In the genomic region with DNA sequence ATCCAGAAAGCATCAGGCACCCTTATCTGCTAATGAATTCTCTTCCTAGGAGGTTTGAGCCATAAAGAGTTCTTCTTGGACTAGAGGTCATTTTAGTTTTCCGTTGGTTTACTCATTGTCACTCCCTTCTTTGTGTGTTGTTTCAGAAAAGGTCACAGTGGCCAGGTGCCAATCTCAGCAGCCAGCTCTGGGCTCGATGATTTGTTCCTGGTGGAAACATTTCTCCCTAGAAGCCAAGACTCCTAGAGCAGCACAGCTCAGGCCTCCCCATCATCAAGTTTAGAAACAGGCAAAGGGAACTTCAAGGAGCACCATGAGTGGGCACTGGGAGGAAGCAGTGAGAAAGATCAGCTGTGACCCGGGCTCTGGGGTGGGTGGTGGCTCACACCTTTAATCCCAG, we compare ENCODE assay signal across 24 mouse cellular contexts.
DNase-seq lines count a peak whose midpoint lies in the region; ATAC-seq and TF ChIP-seq lines count a peak whose summit lies in the region.
"Had no signal": no experiment of that assay in that cellular context is flagged by ENCODE, and none has a peak within 500 bp of the region (broad histone marks: within the 10 kb centered on the region; RNA-seq: fewer than 3 reads in every experiment).

No protein-coding gene starts in this region.

- intact Hi-C loops in gastrocnemius, adult 2 months (cut with DNase I): no loop called here

- no peak overlapping the region for H3K4me2 ChIP-seq in heart, embryonic 11.5 days
- no peak overlapping the region for H3K4me2 ChIP-seq in hindbrain, embryonic 12.5 days (replicated peaks)
- H3K4me2 ChIP-seq: embryonic facial prominence, embryonic 12.5 days; forebrain, embryonic 13.5 days; kidney, embryonic 15.5 days; limb, embryonic 12.5 days; liver, embryonic 12.5 days; lung, embryonic 15.5 days; neural tube, embryonic 15.5 days; stomach, embryonic 15.5 days had no signal

- no peak for TF ChIP-seq POLR2A in thymus, adult 2 months (IDR thresholded peaks at IDR 0.05; ENCODE audit: control insufficient read depth, extremely low read depth, insufficient read depth, low read length, poor library complexity)

- no peak overlapping the region for H3K4me3 ChIP-seq in heart, embryonic 11.5 days (ENCODE audit: low read depth, low read length)
- no peak overlapping the region for H3K4me3 ChIP-seq in gastrocnemius, adult 2 months
- no peak overlapping the region for H3K4me3 ChIP-seq in thymus, adult 2 months (ENCODE audit: control insufficient read depth, insufficient read depth, low read length)
- no peak overlapping the region for H3K4me3 ChIP-seq in hindbrain, embryonic 12.5 days
- H3K4me3 ChIP-seq: embryonic facial prominence, embryonic 12.5 days; erythroblast, embryonic 14.5 days; forebrain, embryonic 13.5 days; kidney, embryonic 15.5 days; limb, embryonic 12.5 days; liver, embryonic 12.5 days; lung, embryonic 15.5 days; neural tube, embryonic 15.5 days; stomach, embryonic 15.5 days had no signal

- H3K9me3 ChIP-seq in heart, embryonic 11.5 days (replicated peaks; ENCODE audit: control insufficient read depth, low read length): no peaks in the 10 kb centered on the region
- H3K9me3 ChIP-seq in hindbrain, embryonic 12.5 days (replicated peaks): no peaks in the 10 kb centered on the region
- H3K9me3 ChIP-seq: embryonic facial prominence, embryonic 12.5 days; forebrain, embryonic 13.5 days; kidney, embryonic 15.5 days; limb, embryonic 12.5 days; liver, embryonic 12.5 days; lung, embryonic 15.5 days; neural tube, embryonic 15.5 days; stomach, embryonic 15.5 days had no signal

- no peak for ATAC-seq in heart, embryonic 11.5 days (replicated peaks; ENCODE audit: insufficient number of reproducible peaks, low FRiP score, low TSS enrichment)
- ATAC-seq in hindbrain, embryonic 12.5 days (ENCODE audit: low FRiP score): no peak
- ATAC-seq: forebrain, embryonic 13.5 days; hindbrain, embryonic 16.5 days; intestine, postnatal 0 days; liver, embryonic 12.5 days; midbrain, embryonic 16.5 days had no signal

- H3K27me3 ChIP-seq in heart, embryonic 11.5 days (ENCODE audit: control insufficient read depth, insufficient read depth, low read length): no peaks in the 10 kb centered on the region
- H3K27me3 ChIP-seq in thymus, adult 2 months (ENCODE audit: control insufficient read depth, insufficient read depth, low read length): no peaks in the 10 kb centered on the region
- H3K27me3 ChIP-seq in hindbrain, embryonic 12.5 days: no peaks in the 10 kb centered on the region
- H3K27me3 ChIP-seq: embryonic facial prominence, embryonic 12.5 days; forebrain, embryonic 13.5 days; kidney, embryonic 15.5 days; limb, embryonic 12.5 days; liver, embryonic 12.5 days; lung, embryonic 15.5 days; neural tube, embryonic 15.5 days; stomach, embryonic 15.5 days had no signal

- H3K27ac ChIP-seq in heart, embryonic 11.5 days (ENCODE audit: low read depth, low read length): no peak overlapping the region
- no peak overlapping the region for H3K27ac ChIP-seq in gastrocnemius, adult 2 months
- no peak overlapping the region for H3K27ac ChIP-seq in thymus, adult 2 months (ENCODE audit: control insufficient read depth, insufficient read depth, low read length)
- no peak overlapping the region for H3K27ac ChIP-seq in hindbrain, embryonic 12.5 days
- H3K27ac ChIP-seq: embryonic facial prominence, embryonic 12.5 days; forebrain, embryonic 13.5 days; kidney, embryonic 15.5 days; limb, embryonic 12.5 days; liver, embryonic 12.5 days; lung, embryonic 15.5 days; neural tube, embryonic 15.5 days; stomach, embryonic 15.5 days had no signal

- no peaks in the 10 kb centered on the region for H3K36me3 ChIP-seq in heart, embryonic 11.5 days (ENCODE audit: control insufficient read depth, insufficient read depth, low read length)
- no peaks in the 10 kb centered on the region for H3K36me3 ChIP-seq in thymus, adult 2 months (ENCODE audit: control insufficient read depth, insufficient read depth, low read length)
- no peaks in the 10 kb centered on the region for H3K36me3 ChIP-seq in hindbrain, embryonic 12.5 days
- H3K36me3 ChIP-seq: embryonic facial prominence, embryonic 12.5 days; kidney, embryonic 15.5 days; limb, embryonic 12.5 days; liver, embryonic 12.5 days; lung, embryonic 15.5 days; neural tube, embryonic 15.5 days; stomach, embryonic 15.5 days had no signal

- H3K4me1 ChIP-seq in heart, embryonic 11.5 days (ENCODE audit: control insufficient read depth, insufficient read depth, low read length): no peaks in the 10 kb centered on the region
- H3K4me1 ChIP-seq in thymus, adult 2 months (replicated peaks; ENCODE audit: control insufficient read depth, insufficient read depth, low read length): no peaks in the 10 kb centered on the region
- H3K4me1 ChIP-seq in hindbrain, embryonic 12.5 days: no peaks in the 10 kb centered on the region
- H3K4me1 ChIP-seq: embryonic facial prominence, embryonic 12.5 days; forebrain, embryonic 13.5 days; kidney, embryonic 15.5 days; limb, embryonic 12.5 days; liver, embryonic 12.5 days; lung, embryonic 15.5 days; stomach, embryonic 15.5 days had no signal

- H3K9ac ChIP-seq in heart, embryonic 11.5 days (ENCODE audit: low read depth, low read length): no peak overlapping the region
- no peak overlapping the region for H3K9ac ChIP-seq in hindbrain, embryonic 12.5 days
- H3K9ac ChIP-seq: embryonic facial prominence, embryonic 12.5 days; forebrain, embryonic 13.5 days; kidney, embryonic 15.5 days; limb, embryonic 12.5 days; liver, embryonic 12.5 days; lung, embryonic 15.5 days; neural tube, embryonic 15.5 days; stomach, embryonic 15.5 days had no signal

- WGBS in heart, embryonic 11.5 days (ENCODE audit: insufficient replicate concordance): 50% methylated on average over 3 of the region's 3 CpGs
- 82% methylated on average over 3 of the region's 3 CpGs for WGBS in thymus, adult 2 months
- 66% methylated on average over 3 of the region's 3 CpGs for WGBS in hindbrain, embryonic 12.5 days

- DNase-seq in adrenal gland, postnatal 36 days: peak; percentile 17 to 45
- no peak for DNase-seq in adrenal gland, adult 8-10 months
- peak; percentile 38 for DNase-seq in heart, postnatal 4 days
- DNase-seq in 3T3-L1 (ENCODE audit: low read depth, low spot score): peak; percentile 26
- DNase-seq in gastrocnemius, adult 2 months: peak; percentile 65
- no peak for DNase-seq in thymus, adult 2 months
- DNase-seq: B cell, adult 2 months; cerebellum, adult 9-11 months; kidney, postnatal 4 days; right cerebral cortex, postnatal 25 days had no signal

- no peak for TF ChIP-seq CTCF in gastrocnemius, adult 2 months (IDR thresholded peaks at IDR 0.05)
- TF ChIP-seq CTCF in thymus, adult 2 months (IDR thresholded peaks at IDR 0.05; ENCODE audit: borderline replicate concordance, control insufficient read depth, extremely low read depth, insufficient read depth, low read length, poor library complexity): no peak

Comparison
In these comparisons a context has a peak if more than half of its experiments do, and no peak if none do; other contexts are left out.
1. DNase-seq: peak in adrenal gland, postnatal 36 days (2 of 2), heart, postnatal 4 days (single experiment), 3T3-L1 (single experiment) and gastrocnemius, adult 2 months (single experiment); none in adrenal gland, adult 8-10 months (single experiment) and thymus, adult 2 months (single experiment).